15 mouse cellular contexts compared by ENCODE assay signal in genomic region chr4:109432668-109433375, GRCm38 (mm10). TPM values are rescaled to one million over a fixed set of nuclear protein-coding genes. Genes with fewer than 3 reads are reported as not detected.
A peak's percentile ranks its signal among the peaks of the same experiment; 100 is the strongest.
DNase-seq lines count a peak whose midpoint lies in the region; ATAC-seq lines count a peak whose summit lies in the region.
"Had no signal": no experiment of that assay in that cellular context is flagged by ENCODE, and none has a peak within 500 bp of the region (broad histone marks: within the 10 kb centered on the region; RNA-seq: fewer than 3 reads in every experiment).

No protein-coding gene starts in this region.

- ATAC-seq in heart, embryonic 15.5 days (replicated peaks; ENCODE audit: insufficient number of reproducible peaks, insufficient read depth, low FRiP score, low read depth), result no peak
- 0 out of 2 replicates have a peak, but pooled peaks have one; percentile 37 for ATAC-seq in hindbrain, embryonic 13.5 days (ENCODE audit: low FRiP score)
- peak; percentile 7; the same call in 1 of the 2 replicates for ATAC-seq in liver, embryonic 15.5 days (ENCODE audit: insufficient read depth)
- ATAC-seq: intestine, embryonic 15.5 days had no signal

- no peak overlapping the region for H3K4me3 ChIP-seq in heart, embryonic 15.5 days
- H3K4me3 ChIP-seq in embryonic facial prominence, embryonic 10.5 days, result no peak overlapping the region
- H3K4me3 ChIP-seq in hindbrain, embryonic 13.5 days, result no peak overlapping the region
- no peak overlapping the region for H3K4me3 ChIP-seq in liver, embryonic 15.5 days (replicated peaks)
- H3K4me3 ChIP-seq: intestine, embryonic 15.5 days had no signal

- no peaks in the 10 kb centered on the region for H3K9me3 ChIP-seq in heart, embryonic 15.5 days (replicated peaks)
- H3K9me3 ChIP-seq in embryonic facial prominence, embryonic 10.5 days, result no peaks in the 10 kb centered on the region
- no peaks in the 10 kb centered on the region for H3K9me3 ChIP-seq in hindbrain, embryonic 13.5 days
- H3K9me3 ChIP-seq in liver, embryonic 15.5 days (replicated peaks), result no peaks in the 10 kb centered on the region
- H3K9me3 ChIP-seq: intestine, embryonic 15.5 days had no signal

- intact Hi-C loops in left cerebral cortex, postnatal 4 days (cut with DNase I), result no loop called here

- H3K36me3 ChIP-seq in heart, embryonic 15.5 days, result no peaks in the 10 kb centered on the region
- H3K36me3 ChIP-seq in embryonic facial prominence, embryonic 10.5 days (replicated peaks), result no peaks in the 10 kb centered on the region
- no peaks in the 10 kb centered on the region for H3K36me3 ChIP-seq in hindbrain, embryonic 13.5 days
- H3K36me3 ChIP-seq in liver, embryonic 15.5 days (replicated peaks), result peaks cover 3% of the 10 kb centered on the region; the same call in 1 of the 2 replicates
- H3K36me3 ChIP-seq: intestine, embryonic 15.5 days had no signal

- peaks cover 28% of the 10 kb centered on the region for H3K4me1 ChIP-seq in heart, embryonic 15.5 days (replicated peaks)
- peaks cover 25% of the 10 kb centered on the region for H3K4me1 ChIP-seq in embryonic facial prominence, embryonic 10.5 days
- H3K4me1 ChIP-seq in hindbrain, embryonic 13.5 days (replicated peaks), result peaks cover 15% of the 10 kb centered on the region; the same call in 1 of the 2 replicates
- H3K4me1 ChIP-seq in liver, embryonic 15.5 days (replicated peaks), result peaks cover 41% of the 10 kb centered on the region

- no peak for DNase-seq in heart, adult 18-20 months
- peak; percentile 26 for DNase-seq in embryonic facial prominence, embryonic 10.5 days (ENCODE audit: low spot score)
- no peak for DNase-seq in layer of hippocampus, postnatal 10 days (ENCODE audit: low spot score in 2 of 2)
- no peak for DNase-seq in left cerebral cortex, postnatal 4 days
- DNase-seq in cerebellum, postnatal 36 days, result no peak
- DNase-seq: gastrocnemius, postnatal 36 days; layer of hippocampus, postnatal 36 days; lung, embryonic 14.5 days; spleen, adult 18-20 months; thymus, adult 18-20 months had no signal

- no peaks in the 10 kb centered on the region for H3K27me3 ChIP-seq in heart, embryonic 15.5 days
- H3K27me3 ChIP-seq in embryonic facial prominence, embryonic 10.5 days (replicated peaks; ENCODE audit: low read depth, poor library complexity, severe bottlenecking), result no peaks in the 10 kb centered on the region
- no peaks in the 10 kb centered on the region for H3K27me3 ChIP-seq in hindbrain, embryonic 13.5 days
- H3K27me3 ChIP-seq in liver, embryonic 15.5 days, result no peaks in the 10 kb centered on the region
- H3K27me3 ChIP-seq: intestine, embryonic 15.5 days had no signal

- H3K27ac ChIP-seq in heart, embryonic 15.5 days, result peak overlapping the region; percentile 6; the same call in 1 of the 2 replicates
- peak overlapping the region; percentile 68 for H3K27ac ChIP-seq in embryonic facial prominence, embryonic 10.5 days (replicated peaks)
- H3K27ac ChIP-seq in hindbrain, embryonic 13.5 days, result no peak overlapping the region
- H3K27ac ChIP-seq in liver, embryonic 15.5 days (replicated peaks), result no peak overlapping the region
- H3K27ac ChIP-seq: intestine, embryonic 15.5 days had no signal

- H3K9ac ChIP-seq in heart, embryonic 15.5 days, result no peak overlapping the region
- H3K9ac ChIP-seq in hindbrain, embryonic 13.5 days, result no peak overlapping the region
- no peak overlapping the region for H3K9ac ChIP-seq in liver, embryonic 15.5 days
- H3K9ac ChIP-seq: intestine, embryonic 15.5 days; lung, embryonic 14.5 days had no signal

- no peak overlapping the region for H3K4me2 ChIP-seq in heart, embryonic 15.5 days
- no peak overlapping the region for H3K4me2 ChIP-seq in hindbrain, embryonic 13.5 days
- H3K4me2 ChIP-seq in liver, embryonic 15.5 days, result no peak overlapping the region
- H3K4me2 ChIP-seq: intestine, embryonic 15.5 days; lung, embryonic 14.5 days had no signal

- WGBS in heart, embryonic 15.5 days, result 64% methylated on average over 16 of the region's 16 CpGs
- 58% methylated on average over 16 of the region's 16 CpGs for WGBS in embryonic facial prominence, embryonic 10.5 days
- WGBS in hindbrain, embryonic 13.5 days, result 80% methylated on average over 16 of the region's 16 CpGs
- WGBS in liver, embryonic 15.5 days (ENCODE audit: insufficient replicate concordance), result 78% methylated on average over 16 of the region's 16 CpGs

RNA-seq across cellular contexts. Expression of gene Ttc39a, which starts 26.4 kb away (rescaled TPM):
- 5.9 and 7.0 TPM in 2 replicates for polyA plus RNA-seq in heart, embryonic 15.5 days (2015; fragmentation: Nextera tagmentation; extraction: Ambion mirVana)
- total RNA-seq in heart, adult 18-20 months (2021), result 1 to 10 TPM; 1.7 to 2.1 TPM
- polyA plus RNA-seq in embryonic facial prominence, embryonic 10.5 days (2016; fragmentation: Nextera tagmentation; extraction: Ambion mirVana), result 4.7 and 5.3 TPM in 2 replicates
- polyA plus RNA-seq in hindbrain, embryonic 13.5 days (2015; fragmentation: Nextera tagmentation; extraction: Ambion mirVana), result 0.99 and 1.2 TPM in 2 replicates
- polyA plus RNA-seq in liver, embryonic 15.5 days (2015; fragmentation: Nextera tagmentation; extraction: Ambion mirVana), result 13.5 and 14.3 TPM in 2 replicates
- total RNA-seq in layer of hippocampus, postnatal 10 days (2021), result 1 to 10 TPM in 1 of 2 experiments, under 1 TPM in 1; 0.83 to 1.1 TPM
- total RNA-seq in left cerebral cortex, postnatal 4 days (2021), result 1 to 10 TPM; 1.4 to 1.6 TPM
- total RNA-seq: monocyte, adult 5-6 weeks had no signal

RNA-seq across cellular contexts. Expression of gene Rnf11, which starts 51.7 kb away (rescaled TPM):
- polyA plus RNA-seq in heart, embryonic 15.5 days (2015; fragmentation: Nextera tagmentation; extraction: Ambion mirVana), result 45.8 and 48.0 TPM in 2 replicates
- total RNA-seq in heart, adult 18-20 months (2021), result 100 to 1,000 TPM in 1 of 2 experiments, 10 to 100 TPM in 1; 94.8 to 102 TPM
- 22.0 and 22.2 TPM in 2 replicates for polyA plus RNA-seq in embryonic facial prominence, embryonic 10.5 days (2016; fragmentation: Nextera tagmentation; extraction: Ambion mirVana)
- 58.8 and 61.0 TPM in 2 replicates for polyA plus RNA-seq in hindbrain, embryonic 13.5 days (2015; fragmentation: Nextera tagmentation; extraction: Ambion mirVana)
- 34.1 and 35.2 TPM in 2 replicates for polyA plus RNA-seq in liver, embryonic 15.5 days (2015; fragmentation: Nextera tagmentation; extraction: Ambion mirVana)
- total RNA-seq in layer of hippocampus, postnatal 10 days (2021), result 100 to 1,000 TPM; 164 to 180 TPM
- 100 to 1,000 TPM; 136 to 141 TPM for total RNA-seq in left cerebral cortex, postnatal 4 days (2021)

Comparison
In these comparisons a context has a peak if more than half of its experiments do, and no peak if none do; other contexts are left out.
1. H3K27ac ChIP-seq: peak in heart, embryonic 15.5 days (single experiment) and embryonic facial prominence, embryonic 10.5 days (single experiment); none in hindbrain, embryonic 13.5 days (single experiment) and liver, embryonic 15.5 days (single experiment).